Mouse (Mus musculus) liver (tissue): ENCODE data around the gene Mturn.

Source experiments
- DNase-seq: peaks from one replicate; pipeline ENCODE4 v3.0.0-alpha.2; 2020; ENCODE audit warnings: mixed read lengths

The Mturn gene

DNA sequence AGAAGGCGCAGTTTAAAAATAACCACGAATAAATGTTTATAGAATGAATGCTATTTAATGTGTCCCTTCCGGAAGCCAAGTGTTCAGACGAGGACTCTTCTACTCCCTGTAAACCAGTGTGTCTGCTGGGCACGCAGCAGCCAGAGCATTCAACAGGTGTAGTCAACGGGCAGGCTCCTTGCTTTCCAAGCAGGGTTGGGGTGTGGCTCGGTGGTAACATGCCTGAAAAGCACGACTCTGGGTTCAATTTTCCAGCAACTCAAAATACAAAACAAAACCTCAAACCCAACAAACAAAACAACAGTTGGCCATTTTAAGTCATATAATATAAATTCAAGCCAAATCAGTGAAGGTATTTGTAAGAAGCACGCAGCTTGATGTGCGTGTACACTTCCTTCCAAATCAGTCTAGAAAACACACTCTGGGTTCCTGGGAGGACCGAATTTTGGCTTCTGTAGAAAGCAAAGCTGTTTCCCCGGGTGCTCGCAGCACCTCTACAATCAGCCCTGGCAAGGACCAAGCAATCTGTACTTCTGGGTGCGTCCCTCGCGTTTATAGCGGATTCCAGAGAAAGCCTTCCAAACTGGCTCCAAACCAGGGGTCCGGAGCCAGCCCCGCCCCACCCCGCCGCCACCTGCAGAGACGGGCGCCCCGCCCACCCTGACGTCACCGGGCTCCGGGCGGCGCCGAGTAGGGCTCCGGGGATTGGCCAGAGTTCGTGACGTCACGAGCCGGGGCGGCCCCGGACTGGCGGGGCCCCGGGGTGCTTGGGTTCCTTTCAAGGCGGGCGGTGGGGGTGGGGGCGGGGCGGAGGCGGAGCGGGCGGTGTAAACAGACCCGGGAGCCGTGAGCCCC is at the start of gene Mturn:
TSS of gene Mturn (plus strand) at position 734 of the 855 bp plus-strand sequence.
- DNase-seq = peak; percentile 98

DNA sequence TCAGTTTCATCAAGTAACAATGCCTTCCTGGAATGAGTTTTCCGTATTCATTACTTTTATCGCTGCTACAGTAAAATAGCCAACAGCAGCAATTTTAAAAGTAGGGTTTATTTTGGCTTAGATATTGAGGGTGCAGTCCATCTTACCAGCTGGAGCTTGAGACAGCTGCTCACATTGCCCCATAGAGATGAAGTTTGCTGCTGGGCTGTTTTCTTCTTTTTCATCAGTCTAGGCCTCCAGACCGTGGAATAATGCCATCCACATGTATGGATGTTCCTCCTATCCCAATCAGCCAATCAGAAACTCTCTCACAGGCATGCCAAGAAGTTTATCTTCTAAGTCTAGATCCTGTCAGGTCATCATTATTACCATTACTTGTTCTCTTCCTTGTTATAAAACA is 41.5 kb upstream of the Mturn start:
- DNase-seq = no peak

DNA sequence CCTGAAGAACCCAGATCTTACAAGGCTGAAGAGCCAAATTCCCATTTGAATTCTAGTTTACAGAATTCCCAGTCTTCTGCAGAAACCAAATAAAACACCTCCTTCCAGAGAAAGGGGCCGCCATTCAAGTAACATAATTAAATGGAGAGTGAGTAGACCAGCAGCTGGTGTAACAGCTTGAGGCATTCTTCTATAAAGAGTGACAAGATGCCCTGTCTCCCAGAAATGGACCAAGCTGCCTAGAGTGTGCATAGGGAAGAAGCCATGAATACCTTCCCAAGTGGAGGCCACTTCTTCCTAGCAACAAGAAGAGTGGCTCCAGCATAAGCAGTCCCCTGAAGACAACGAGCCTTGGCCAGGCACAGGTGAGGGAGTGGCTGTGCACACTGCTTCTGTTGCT is 39.5 kb upstream of the Mturn start:
- DNase-seq = no peak

DNA sequence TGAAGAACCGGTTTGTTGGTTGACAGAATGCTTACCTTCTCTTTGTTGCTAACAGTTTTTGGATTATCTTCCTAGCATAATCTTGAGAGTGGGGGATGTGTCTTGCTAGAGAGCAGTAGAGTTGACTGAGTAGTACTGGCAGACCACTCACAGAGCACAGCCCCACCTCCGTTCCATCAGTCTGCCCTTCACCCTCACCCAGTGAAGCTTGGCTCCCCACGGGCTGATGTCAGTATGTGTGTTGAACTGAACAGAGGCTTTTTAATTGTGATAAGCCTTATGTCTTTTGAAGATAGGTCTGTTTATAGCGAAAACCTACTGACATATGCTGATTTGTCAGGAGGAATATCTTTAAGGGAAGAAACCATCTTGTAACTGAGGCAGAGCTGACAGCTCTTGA is 38.2 kb upstream of the Mturn start:
- DNase-seq = no peak

DNA sequence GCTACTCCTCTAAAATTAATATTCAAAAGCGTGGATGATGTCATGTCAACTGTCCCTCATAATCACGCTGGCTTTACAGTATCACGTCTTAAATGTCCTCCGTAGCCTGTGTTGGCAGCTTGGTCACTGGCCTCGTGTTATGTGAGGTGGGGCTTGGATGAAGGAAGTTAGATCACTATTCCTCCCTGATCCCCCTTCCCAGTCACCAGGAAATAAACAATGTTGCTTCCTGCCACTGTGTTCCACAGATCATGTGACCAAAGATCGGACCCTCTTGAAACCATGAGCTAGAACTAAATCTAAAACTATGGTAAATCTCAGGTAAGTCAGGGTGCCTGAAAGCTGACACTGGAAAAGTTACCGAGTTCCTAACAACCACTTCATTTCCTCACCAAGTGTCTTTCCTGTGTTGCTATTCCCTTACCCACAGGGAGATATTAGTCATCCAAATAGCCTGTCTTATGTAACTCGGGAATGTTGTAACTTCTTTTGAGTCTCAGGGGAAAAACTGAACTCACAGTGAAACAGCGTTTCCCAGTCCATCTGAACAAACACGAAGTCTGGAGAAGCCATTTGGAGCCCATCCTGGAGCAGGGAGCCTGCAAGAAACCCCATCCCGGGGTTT is 25.8 kb upstream of the Mturn start:
- no peak for DNase-seq

DNA sequence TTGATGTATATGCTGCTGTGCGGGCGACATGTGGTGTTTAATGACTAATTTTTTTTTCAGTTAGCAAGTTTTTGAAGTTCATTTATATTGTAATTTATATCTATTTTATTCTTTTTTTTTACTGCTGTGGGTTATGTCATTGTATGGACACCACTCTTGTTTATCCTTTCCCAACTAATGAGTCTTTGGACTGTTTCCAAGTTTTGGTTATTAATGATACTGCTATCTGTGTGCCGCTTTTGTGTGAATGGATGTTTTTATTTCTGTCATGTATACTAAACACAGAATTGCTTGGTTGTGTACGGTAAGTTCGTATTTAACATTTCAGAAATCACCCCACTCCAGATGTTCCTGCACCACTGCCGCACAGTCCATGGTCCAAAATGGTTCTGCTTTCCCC is 23.6 kb upstream of the Mturn start:
- no peak for DNase-seq

DNA sequence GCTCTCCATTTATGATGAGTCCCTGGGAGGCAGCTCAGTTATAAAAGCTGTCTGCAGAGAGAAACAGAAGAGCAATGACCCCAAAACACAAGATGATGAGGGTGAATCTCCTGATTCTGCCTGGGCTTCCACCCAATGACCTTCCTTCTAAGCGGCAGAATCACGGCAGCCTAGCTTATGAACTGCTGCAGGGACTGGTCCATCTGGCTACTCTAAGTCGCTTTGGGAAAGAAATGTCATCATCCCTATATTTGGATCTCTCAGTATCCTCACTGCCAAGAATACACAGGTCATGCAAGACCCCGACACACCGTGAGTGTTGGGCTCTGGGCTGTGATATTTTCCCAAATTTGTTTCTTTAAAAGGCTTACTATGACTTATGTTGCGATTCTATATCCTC is 11.6 kb upstream of the Mturn start:
- no peak for DNase-seq

DNA sequence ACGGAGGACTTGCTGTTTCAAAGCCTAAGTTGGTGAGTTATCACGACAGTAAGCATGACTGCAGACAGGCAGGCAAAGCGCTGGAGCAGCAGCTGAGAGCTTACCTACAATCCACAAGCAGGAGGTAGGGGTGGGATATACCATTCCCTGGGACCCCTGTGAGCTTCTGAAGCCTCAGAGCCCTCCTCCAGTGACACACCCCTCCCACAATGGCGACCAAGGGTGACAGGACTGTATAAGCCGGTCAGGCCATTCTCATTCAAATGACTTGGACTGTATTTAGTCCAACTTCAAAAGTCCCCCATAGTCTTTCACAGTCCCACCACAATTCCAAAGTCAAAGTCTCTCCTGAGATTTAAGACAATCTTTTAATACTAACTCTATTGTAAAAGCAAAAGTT is 8.5 kb upstream of the Mturn start:
- no peak for DNase-seq

DNA sequence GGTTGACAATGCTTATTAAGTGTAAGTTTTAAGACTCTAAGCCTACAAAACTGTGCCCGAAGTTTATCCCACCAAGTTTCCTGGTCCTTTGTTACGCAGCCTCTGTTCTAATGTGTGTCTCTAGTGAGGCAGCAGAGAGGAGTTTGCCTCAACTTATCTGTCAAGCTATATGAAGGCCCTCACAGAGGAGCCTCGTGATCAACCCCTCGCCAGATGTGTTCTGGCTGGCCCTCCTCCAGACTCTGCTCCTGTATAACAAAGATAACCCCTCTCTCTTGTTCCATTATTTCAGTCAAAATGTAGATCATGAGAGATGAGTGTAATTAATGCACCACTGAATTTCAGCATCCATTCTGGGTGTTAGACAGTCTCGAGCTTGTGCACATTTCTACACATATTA is 1.7 kb upstream of the Mturn start:
- no peak for DNase-seq

DNA sequence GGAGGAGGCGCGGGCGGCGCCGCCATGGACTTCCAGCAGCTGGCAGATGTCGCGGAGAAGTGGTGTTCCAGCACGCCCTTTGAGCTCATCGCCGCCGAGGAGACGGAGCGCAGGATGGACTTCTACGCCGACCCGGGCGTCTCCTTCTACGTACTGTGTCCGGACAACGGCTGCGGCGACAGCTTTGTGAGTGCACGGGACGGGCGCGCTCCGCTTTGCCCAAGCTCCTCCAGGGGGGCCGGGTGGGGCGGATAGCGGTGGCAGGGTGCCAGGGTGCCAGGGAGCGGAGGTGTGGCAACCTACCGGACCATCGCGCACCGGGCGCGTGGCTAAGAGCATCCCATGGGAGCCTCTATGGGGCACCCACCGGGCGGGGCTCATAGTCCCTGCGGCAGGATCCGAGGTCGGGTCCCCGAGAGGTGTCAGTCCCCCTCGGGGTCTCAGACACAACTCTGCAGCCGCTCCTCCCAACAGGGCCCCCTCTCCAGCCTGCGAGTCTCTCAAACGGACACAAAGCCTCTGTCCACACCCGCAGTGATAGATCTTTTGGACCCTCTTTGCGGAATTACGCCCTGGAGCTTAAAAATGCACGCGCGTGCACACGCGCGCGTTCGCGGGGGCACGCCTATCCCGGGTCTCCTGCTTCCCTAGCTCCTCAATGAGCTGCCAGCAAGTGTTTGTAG is 463 bp downstream of the Mturn start:
- DNase-seq = no peak

DNA sequence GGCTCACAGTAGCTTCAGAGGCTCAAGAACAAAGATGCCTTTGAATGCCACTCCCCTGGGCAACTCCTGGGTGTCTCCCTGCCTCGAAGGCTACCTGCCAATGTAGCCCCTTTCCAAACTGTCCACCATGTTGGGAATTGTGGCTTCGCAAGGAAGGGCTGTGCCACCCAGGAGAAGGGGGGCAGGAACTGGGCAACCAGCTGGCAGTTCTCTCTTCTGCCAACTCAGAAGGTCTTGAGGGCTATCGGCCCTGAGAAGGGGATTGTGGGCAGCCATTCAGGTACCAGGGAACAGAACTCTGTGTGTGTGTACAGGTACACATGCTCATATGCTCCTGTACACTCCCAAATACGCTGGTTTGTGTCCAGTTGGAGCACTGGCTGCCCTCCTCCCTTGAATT is 2.7 kb downstream of the Mturn start:
- no peak for DNase-seq

DNA sequence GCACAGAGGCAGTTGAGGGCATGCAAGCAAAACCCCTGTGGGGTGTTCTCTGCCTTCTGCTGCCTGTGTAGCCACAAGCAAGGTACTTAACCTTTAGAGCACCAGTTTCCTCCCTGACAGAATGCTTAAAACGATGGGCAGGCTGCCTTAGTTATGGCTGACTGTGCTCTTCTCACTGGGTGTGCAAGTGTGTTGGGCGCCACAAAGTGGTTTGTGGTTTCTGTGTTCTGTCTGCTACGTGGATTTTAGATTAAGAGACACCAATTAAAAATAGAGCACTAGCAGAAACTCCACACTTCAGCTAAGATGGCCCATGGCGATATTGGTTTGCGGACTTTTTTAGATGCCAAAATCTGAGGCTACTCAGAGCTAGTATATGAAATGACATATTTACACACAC is 3.7 kb downstream of the Mturn start:
- no peak for DNase-seq

DNA sequence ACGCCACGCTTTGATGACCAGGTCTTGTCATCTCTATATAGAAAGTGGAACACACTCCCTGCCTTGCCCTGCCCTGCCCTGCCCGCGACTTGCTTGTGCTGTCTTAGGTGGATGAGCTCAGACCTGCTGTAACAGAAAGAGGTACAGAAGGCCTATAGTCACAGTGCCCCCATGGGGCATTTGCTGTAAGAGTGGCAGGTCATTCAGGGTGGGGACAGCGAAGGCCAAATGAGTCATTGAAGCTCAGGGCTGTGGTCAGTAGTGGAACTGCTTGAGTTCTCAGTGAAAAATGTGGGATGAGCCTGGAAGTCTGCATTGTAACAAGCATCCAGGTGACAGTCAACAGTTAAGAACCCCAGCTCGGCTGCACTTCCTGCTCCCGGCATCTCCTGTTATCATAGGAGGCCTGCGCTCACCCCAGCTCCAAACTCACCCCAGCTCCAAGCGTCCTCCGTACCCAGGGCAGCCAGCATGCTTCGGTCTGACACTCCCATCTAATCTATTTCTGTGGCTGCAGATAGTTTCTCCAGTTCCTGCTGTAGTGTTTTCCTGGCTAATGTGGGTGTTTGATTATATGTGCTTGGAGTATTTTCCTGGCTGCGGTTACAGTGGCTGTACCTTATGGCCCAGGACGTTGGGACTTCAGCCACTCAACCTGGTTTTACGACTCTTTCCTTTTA is 4.4 kb downstream of the Mturn start:
- DNase-seq = no peak

DNA sequence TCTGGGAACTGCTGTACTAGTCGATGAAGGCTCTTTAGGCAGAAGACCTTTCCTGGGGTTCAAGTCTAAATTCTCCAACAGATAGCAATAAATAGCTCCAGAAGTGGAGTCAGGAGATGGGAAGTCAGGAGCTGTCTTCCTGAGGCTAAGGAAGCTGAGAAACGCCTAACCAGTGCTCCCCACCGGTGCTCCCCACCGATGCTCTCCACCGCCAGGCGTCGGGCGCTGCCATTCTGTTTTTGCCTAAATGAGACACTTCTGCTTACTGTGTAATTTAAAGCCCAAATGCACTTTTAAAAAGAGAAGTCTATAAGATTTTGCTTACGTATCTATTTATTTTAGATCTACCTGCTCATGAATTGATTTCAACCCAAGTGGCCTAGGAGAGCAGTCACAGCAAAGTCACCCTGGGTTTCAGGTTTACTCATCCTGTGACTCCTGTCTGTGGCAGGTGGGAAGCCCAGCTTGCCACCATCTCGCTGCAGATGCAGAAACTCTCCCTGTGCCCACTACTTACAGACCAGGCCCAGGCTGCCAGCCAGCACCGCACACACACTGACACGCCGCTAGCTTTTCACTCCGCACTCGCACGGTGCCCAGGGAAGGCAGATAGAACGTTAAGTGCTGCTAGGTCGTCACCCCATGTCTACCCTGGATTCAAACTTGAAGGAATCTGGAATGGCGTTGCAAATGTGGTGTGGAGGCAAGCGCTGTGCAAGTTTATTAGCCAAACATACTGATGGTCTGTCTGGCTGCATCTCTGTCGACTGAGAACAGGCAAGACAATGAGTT is 5.7 kb downstream of the Mturn start:
- DNase-seq = no peak

DNA sequence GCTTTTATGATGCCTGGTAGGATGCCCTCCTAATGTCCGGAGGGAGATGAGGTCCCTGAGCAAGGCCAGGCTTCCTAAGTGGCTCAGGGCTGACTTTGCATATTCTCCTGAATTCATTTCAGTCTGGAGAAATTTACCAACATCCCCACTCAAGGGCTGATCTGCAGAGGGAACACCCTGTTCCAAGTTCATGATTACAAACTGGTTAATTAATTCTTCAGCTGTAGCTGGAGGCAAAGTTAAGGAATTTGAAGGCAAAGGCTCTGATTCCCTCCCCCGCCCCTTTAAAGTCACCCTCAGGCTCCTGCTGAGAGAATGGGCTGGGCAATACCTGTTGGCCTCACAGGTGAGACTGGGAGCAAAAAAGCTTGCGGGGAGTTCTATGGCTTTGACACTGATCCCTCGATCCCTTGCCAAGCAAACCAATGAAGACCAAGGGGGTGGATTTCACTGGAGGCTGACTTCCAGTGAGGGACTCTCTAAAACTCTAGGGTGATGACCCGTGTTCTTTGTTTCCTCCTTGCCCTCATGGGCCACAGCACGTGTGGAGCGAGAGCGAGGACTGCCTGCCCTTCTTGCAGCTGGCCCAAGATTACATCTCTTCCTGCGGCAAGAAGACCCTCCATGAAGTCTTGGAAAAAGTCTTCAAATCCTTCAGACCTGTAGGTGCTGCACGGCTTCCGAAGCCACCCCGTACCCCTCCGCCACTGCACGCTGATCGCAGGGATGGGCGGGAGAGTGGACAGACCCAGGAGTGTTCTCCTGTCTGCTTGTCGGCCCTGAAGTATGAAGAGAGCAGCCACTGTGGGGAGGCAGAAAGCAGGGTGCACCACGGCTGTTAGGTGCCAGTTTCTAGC is 7.3 kb downstream of the Mturn start:
- no peak for DNase-seq

DNA sequence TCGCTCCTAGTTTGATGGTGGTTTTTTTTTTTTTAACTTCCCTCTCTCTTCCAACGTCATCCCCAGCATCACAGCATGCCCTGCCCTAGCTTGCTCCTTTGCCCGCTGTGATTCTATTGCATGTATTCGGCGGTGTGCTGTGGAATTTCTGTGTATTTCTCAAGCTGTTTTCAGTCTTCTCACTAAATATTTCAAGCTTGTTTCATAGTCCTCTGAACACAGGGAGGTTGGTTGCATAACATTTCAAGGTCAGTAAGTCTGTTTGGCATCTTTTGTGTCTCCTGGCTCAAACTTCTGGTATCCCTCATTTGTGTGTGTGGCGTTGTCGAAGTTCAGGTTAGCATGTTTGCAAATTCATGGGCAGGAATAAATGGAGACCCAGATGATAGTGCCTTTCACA is 8.3 kb downstream of the Mturn start:
- no peak for DNase-seq

DNA sequence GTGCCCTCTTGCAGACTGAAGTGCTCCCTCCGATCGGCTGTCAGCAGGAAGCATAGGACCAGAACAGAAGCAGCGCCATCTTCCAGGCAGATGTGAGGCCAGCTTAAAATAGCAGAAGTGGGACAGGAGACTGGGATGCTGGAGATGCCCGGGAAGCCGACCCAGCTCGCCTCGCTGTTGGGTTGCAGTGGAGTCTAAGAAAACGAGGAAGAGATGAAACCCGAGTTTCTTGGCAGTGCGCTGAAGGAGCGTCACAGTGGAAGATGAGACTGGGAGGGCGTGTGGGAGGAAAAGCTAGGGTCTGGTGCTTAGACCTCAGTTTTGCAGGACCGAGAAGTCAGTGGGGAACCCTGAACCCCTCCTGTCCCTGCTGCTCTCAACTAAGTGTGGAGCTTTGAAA is 9.4 kb downstream of the Mturn start:
- no peak for DNase-seq

DNA sequence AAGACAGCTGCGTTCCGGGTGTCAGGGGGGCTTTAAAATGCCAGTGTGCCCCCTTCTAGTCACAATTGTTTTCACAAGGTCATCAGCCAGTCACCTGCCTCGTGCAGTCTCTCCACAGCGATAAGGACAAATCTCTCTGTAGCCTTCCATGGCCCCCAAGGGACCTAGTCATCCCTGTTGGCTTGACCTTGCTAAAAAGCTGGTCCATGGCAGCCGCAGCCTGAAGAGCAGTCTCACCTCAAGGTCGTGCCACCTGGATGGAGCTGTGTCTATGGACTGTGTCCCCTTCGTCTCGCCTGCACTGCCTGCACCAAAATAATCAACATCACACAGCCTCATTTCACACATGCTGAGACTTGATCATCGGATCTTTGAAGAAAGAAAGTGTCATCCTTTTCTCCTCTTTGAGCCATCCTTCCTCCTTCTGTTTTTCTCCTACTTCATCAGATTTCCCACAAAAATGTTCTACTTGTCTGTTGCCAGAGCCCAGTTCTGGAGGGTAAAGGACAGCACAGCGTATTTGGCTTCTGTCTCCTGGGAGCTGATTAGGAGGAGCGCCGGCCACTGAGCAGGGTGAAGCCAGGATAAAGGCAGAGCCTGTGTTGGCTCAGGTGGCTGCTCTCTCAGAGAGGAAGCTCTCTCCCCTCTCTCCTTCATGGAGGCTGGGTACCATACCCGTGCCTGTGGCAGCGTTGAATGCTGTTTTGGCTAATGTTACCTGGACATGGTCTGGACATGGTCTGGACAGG is 10.1 kb downstream of the Mturn start:
- no peak for DNase-seq

DNA sequence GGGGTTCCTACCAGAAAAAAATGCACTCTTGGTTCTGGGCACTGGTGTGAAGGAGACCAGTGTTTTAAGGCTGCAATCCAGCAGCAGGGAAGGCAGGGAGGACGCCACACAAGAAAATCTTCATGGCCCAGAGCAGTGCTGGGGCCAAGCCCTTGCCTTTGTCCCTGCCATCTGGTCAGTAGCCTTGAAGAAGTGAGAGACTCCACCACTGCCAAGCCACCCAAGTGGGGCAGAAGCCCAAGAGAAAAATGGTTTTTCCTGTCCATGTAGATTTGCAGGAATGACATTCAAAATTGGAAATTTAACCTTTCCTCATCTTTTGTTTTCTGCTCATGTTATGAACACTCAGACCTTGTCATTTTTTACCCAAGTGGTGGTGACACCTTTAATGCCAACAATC is 10.8 kb downstream of the Mturn start:
- DNase-seq = no peak

DNA sequence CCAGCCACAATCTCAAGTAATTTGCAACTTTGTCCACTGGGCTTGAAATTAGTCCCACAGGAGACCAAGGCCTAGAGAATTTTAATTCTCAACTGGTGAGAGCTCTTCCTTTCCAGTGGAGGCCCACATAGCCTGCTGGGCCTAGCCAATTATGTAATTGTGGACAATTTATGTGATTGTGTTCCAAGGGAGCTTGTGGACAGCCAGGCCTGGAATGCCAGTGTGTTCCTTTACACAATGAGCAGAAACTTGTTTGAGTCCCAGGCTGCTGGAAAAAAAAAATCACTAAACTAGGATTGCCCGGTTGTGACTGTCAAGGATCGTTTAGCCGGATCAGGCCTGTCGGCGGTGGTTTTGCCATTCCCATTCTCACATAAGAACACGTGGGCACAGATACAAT is 11.9 kb downstream of the Mturn start:
- no peak for DNase-seq
